Mouse (Mus musculus) lung, adult 2 months (tissue): ENCODE data around the gene Tmem176a. TPM values are rescaled to one million over a fixed set of nuclear protein-coding genes. Genes with fewer than 3 reads are reported as not detected.
"Not testable (repeated sequence)": the region's sequence is repeated elsewhere in the genome, so short reads cannot be mapped to it uniquely, and the experiment has no call there.

ENCODE experiments used
- DNase-seq: peaks from one replicate; pipeline ENCODE4 v3.0.0; 2022
- H3K4me1 ChIP-seq: fragments of 200-500 bp; 2 replicates; pipeline ENCODE4 v1.6.1; 2011; ENCODE audit warnings: low read length; ENCODE audit not compliant: control insufficient read depth, insufficient read depth
- H3K4me3 ChIP-seq: fragments of 200-500 bp; replicated peaks from 2 replicates; pipeline ENCODE3; 2011; ENCODE audit warnings: low read depth, mild to moderate bottlenecking, control low read depth, low read length; ENCODE audit errors: extremely low read depth
- CTCF ChIP-seq: fragments of 200-500 bp; IDR thresholded peaks from 2 replicates; pipeline ENCODE4 v1.5.1; 2011; ENCODE audit warnings: mild to moderate bottlenecking, low read length, control low read depth; ENCODE audit not compliant: insufficient read depth
- POLR2A ChIP-seq: fragments of 200-500 bp; IDR thresholded peaks from 2 replicates; pipeline ENCODE4 v1.6.1; 2011; ENCODE audit warnings: low read depth, mild to moderate bottlenecking, control low read depth, low read length, borderline replicate concordance; ENCODE audit errors: extremely low read depth
- WGBS: fragments of 180-500 bp; shearing (Covaris S2); methylation state at CpG from one replicate; pipeline ENCODE4 v1.1.7; 2018; 5-methylcytosine and 5-hydroxymethylcytosine counted together
- polyA plus RNA-seq: library from polyadenylated mRNA; depleted of rRNA; stranded (reverse); fragments of >200 nt; gene quantifications from 2 replicates; pipeline ENCODE4 v1.2.3, GENCODE M21; 2012; rRNA removed

Gene Tmem176a
- polyA plus RNA-seq = 254 and 269 TPM in 2 replicates

GRCm38 (mm10) chr6:48840371-48840969 is at the start of gene Tmem176a:
Gene Tmem176a, plus strand, starts transcription at chr6:48840919.
- peaks cover 14% of the 10 kb centered on the region for H3K4me1 ChIP-seq
- 8% methylated on average over 7 of the region's 7 CpGs for WGBS
- TF ChIP-seq CTCF (no peak), POLR2A (no peak)
- peak within 1 kb of the TSS; percentile 88 for H3K4me3 ChIP-seq
- peak; percentile 61 for DNase-seq

- H3K4me3 ChIP-seq = no peak overlapping the region
- H3K4me1 ChIP-seq = no peaks in the 10 kb centered on the region
- 73% methylated on average over 1 of the region's 1 CpGs for WGBS
- TF ChIP-seq POLR2A = no peak
- TF ChIP-seq CTCF = no peak
- no peak for DNase-seq
Measured at GRCm38 (mm10) chr6:48801897-48802296, 38.8 kb upstream of the Tmem176a start.

GRCm38 (mm10) chr6:48803406-48804051 is 37.2 kb upstream of the Tmem176a start:
- H3K4me1 ChIP-seq = no peaks in the 10 kb centered on the region
- TF ChIP-seq POLR2A (no peak), CTCF (no peak)
- no peak overlapping the region for H3K4me3 ChIP-seq
- DNase-seq = no peak

- 89% methylated on average over 5 of the region's 5 CpGs for WGBS
- no peak for DNase-seq
- Histone ChIP-seq H3K4me3 (no peak overlapping the region), H3K4me1 (no peaks in the 10 kb centered on the region)
- TF ChIP-seq CTCF (no peak), POLR2A (no peak)
Measured at GRCm38 (mm10) chr6:48804346-48804745, 36.4 kb upstream of the Tmem176a start.

GRCm38 (mm10) chr6:48806746-48807145 is 34.0 kb upstream of the Tmem176a start:
- 83% methylated on average over 3 of the region's 3 CpGs for WGBS
- H3K4me3 ChIP-seq = no peak overlapping the region
- DNase-seq = no peak
- H3K4me1 ChIP-seq = no peaks in the 10 kb centered on the region
- TF ChIP-seq CTCF (no peak), POLR2A (no peak)

- DNase-seq = no peak
- H3K4me1 ChIP-seq = no peaks in the 10 kb centered on the region
- 51% methylated on average over 3 of the region's 3 CpGs for WGBS
- no peak overlapping the region for H3K4me3 ChIP-seq
- TF ChIP-seq CTCF (no peak), POLR2A (no peak)
Measured at GRCm38 (mm10) chr6:48809494-48810219, 31.1 kb upstream of the Tmem176a start.

- no peak overlapping the region for H3K4me3 ChIP-seq
- H3K4me1 ChIP-seq = no peaks in the 10 kb centered on the region
- TF ChIP-seq CTCF = no peak
- no peak for TF ChIP-seq POLR2A
- DNase-seq = no peak
Measured at GRCm38 (mm10) chr6:48815013-48815412, 25.7 kb upstream of the Tmem176a start.

- Histone ChIP-seq H3K4me1 (no peaks in the 10 kb centered on the region), H3K4me3 (no peak overlapping the region)
- WGBS = 2% methylated on average over 6 of the region's 6 CpGs
- peak; percentile 55 for DNase-seq
- TF ChIP-seq CTCF (peak; percentile 97), POLR2A (no peak)
Measured at GRCm38 (mm10) chr6:48817815-48818214, 22.9 kb upstream of the Tmem176a start.

- not testable (repeated sequence) for H3K4me3 ChIP-seq, DNase-seq, H3K4me1 ChIP-seq
- 68% methylated on average over 7 of the region's 7 CpGs for WGBS
Measured at GRCm38 (mm10) chr6:48821991-48822785, 18.5 kb upstream of the Tmem176a start.

- Histone ChIP-seq H3K4me3 (no peak overlapping the region), H3K4me1 (peaks cover 7% of the 10 kb centered on the region)
- 48% methylated on average over 7 of the region's 7 CpGs for WGBS
- TF ChIP-seq POLR2A = no peak
- TF ChIP-seq CTCF = no peak
- DNase-seq = no peak
Measured at GRCm38 (mm10) chr6:48825016-48825415, 15.7 kb upstream of the Tmem176a start.
